Mouse (Mus musculus) erythroblast, embryonic 14.5 days (primary cell): ENCODE results near the gene Elp4. TPM values are rescaled to one million over a fixed set of nuclear protein-coding genes. Genes with fewer than 3 reads are reported as not detected.

ENCODE experiments used
- H3K27me3 ChIP-seq: 2 replicates; pipeline ENCODE4 v1.6.1; 2012; ENCODE audit warnings: inconsistent platforms; ENCODE audit not compliant: control insufficient read depth
- H3K36me3 ChIP-seq: 2 replicates; pipeline ENCODE4 v1.6.1; 2012; ENCODE audit warnings: mild to moderate bottlenecking, inconsistent platforms; ENCODE audit not compliant: control insufficient read depth
- H3K4me1 ChIP-seq: 2 replicates; pipeline ENCODE4 v1.6.1; 2012; ENCODE audit warnings: inconsistent platforms; ENCODE audit not compliant: control insufficient read depth
- H3K4me3 ChIP-seq: replicated peaks from 2 replicates; pipeline ENCODE3; 2012; ENCODE audit warnings: moderate library complexity, mild to moderate bottlenecking, inconsistent platforms
- H3K9me3 ChIP-seq: 2 replicates; pipeline ENCODE4 v1.6.1; 2012; ENCODE audit warnings: low read length, inconsistent platforms, mixed read lengths; ENCODE audit not compliant: control insufficient read depth
- GATA1 ChIP-seq: IDR thresholded peaks from 2 replicates; pipeline ENCODE4 v1.6.1; 2012; ENCODE audit warnings: low read length, inconsistent platforms, mixed read lengths
- TAL1 ChIP-seq: IDR thresholded peaks from 3 replicates; pipeline ENCODE4 v1.6.1; 2012; ENCODE audit warnings: low read length, inconsistent platforms, mixed read lengths
- polyA plus RNA-seq: library from polyadenylated mRNA; stranded (reverse); fragments of >175 nt; gene quantifications from 2 replicates; pipeline ENCODE4 v1.2.3, GENCODE M21; 2012

Gene Elp4
- polyA plus RNA-seq, 1 experiment, result 0.64 TPM

- Histone ChIP-seq H3K4me1 (peaks cover 2% of the 10 kb centered on the region; the same call in 1 of the 2 replicates), H3K9me3 (peaks cover 3% of the 10 kb centered on the region; the same call in 1 of the 2 replicates)
- TF ChIP-seq GATA1 (no peak), TAL1 (no peak)
These were observed 219.2 kb downstream of the Elp4 start for GRCm38 (mm10) chr2:105684991-105685650.

GRCm38 (mm10) chr2:105683771-105684410, 220.5 kb downstream of the Elp4 start:
- Histone ChIP-seq H3K4me3 (no peak overlapping the region), H3K36me3 (no peaks in the 10 kb centered on the region)
- TF ChIP-seq TAL1 (no peak), GATA1 (no peak)

More at GRCm38 (mm10) chr2:105684991-105685650, 219.2 kb downstream of the Elp4 start:
- no peak overlapping the region for H3K4me3 ChIP-seq
- H3K36me3 ChIP-seq, result no peaks in the 10 kb centered on the region
- peaks cover 100% of the 10 kb centered on the region for H3K27me3 ChIP-seq

GRCm38 (mm10) chr2:105682634-105683351, 221.6 kb downstream of the Elp4 start:
- TF ChIP-seq TAL1, result no peak
- TF ChIP-seq GATA1, result no peak
- no peak overlapping the region for H3K4me3 ChIP-seq
- peaks cover 3% of the 10 kb centered on the region; the same call in 1 of the 2 replicates for H3K9me3 ChIP-seq
- no peaks in the 10 kb centered on the region for H3K36me3 ChIP-seq
- peaks cover under 1% of the 10 kb centered on the region; the same call in 1 of the 2 replicates for H3K4me1 ChIP-seq
- peaks cover 100% of the 10 kb centered on the region for H3K27me3 ChIP-seq

More at GRCm38 (mm10) chr2:105683771-105684410, 220.5 kb downstream of the Elp4 start:
- H3K4me1 ChIP-seq, result peaks cover 2% of the 10 kb centered on the region; the same call in 1 of the 2 replicates
- peaks cover 100% of the 10 kb centered on the region for H3K27me3 ChIP-seq
- H3K9me3 ChIP-seq, result peaks cover 3% of the 10 kb centered on the region; the same call in 1 of the 2 replicates

GRCm38 (mm10) chr2:105682011-105682501, 222.3 kb downstream of the Elp4 start:
- no peak for TF ChIP-seq TAL1
- H3K9me3 ChIP-seq, result peaks cover 3% of the 10 kb centered on the region; the same call in 1 of the 2 replicates
- no peaks in the 10 kb centered on the region for H3K36me3 ChIP-seq
- peaks cover 100% of the 10 kb centered on the region for H3K27me3 ChIP-seq
- H3K4me3 ChIP-seq, result no peak overlapping the region
- no peaks in the 10 kb centered on the region for H3K4me1 ChIP-seq

- Histone ChIP-seq H3K9me3 (peaks cover 6% of the 10 kb centered on the region; the same call in 1 of the 2 replicates), H3K4me3 (no peak overlapping the region), H3K4me1 (peaks cover 3% of the 10 kb centered on the region; the same call in 1 of the 2 replicates), H3K27me3 (peaks cover 100% of the 10 kb centered on the region), H3K36me3 (no peaks in the 10 kb centered on the region)
- TF ChIP-seq TAL1 (no peak), GATA1 (no peak)
These were observed 223.2 kb downstream of the Elp4 start for GRCm38 (mm10) chr2:105680999-105681710.

GRCm38 (mm10) chr2:105680146-105680998, 224.0 kb downstream of the Elp4 start:
- Histone ChIP-seq H3K27me3 (peaks cover 100% of the 10 kb centered on the region), H3K36me3 (no peaks in the 10 kb centered on the region), H3K9me3 (peaks cover 8% of the 10 kb centered on the region; the same call in 1 of the 2 replicates), H3K4me1 (peaks cover 4% of the 10 kb centered on the region), H3K4me3 (no peak overlapping the region)
- TF ChIP-seq TAL1 (no peak), GATA1 (no peak)

- peaks cover 100% of the 10 kb centered on the region for H3K27me3 ChIP-seq
- peaks cover 4% of the 10 kb centered on the region for H3K4me1 ChIP-seq
- no peak overlapping the region for H3K4me3 ChIP-seq
These were observed 225.0 kb downstream of the Elp4 start for GRCm38 (mm10) chr2:105679331-105679730.

GRCm38 (mm10) chr2:105678880-105679321, 225.5 kb downstream of the Elp4 start:
- H3K27me3 ChIP-seq, result peaks cover 100% of the 10 kb centered on the region
- H3K9me3 ChIP-seq, result peaks cover 15% of the 10 kb centered on the region; the same call in 1 of the 2 replicates
- peaks cover 4% of the 10 kb centered on the region for H3K4me1 ChIP-seq
- TF ChIP-seq GATA1 (no peak), TAL1 (no peak)
- H3K36me3 ChIP-seq, result no peaks in the 10 kb centered on the region
- no peak overlapping the region for H3K4me3 ChIP-seq

More at GRCm38 (mm10) chr2:105679331-105679730, 225.0 kb downstream of the Elp4 start:
- Histone ChIP-seq H3K36me3 (no peaks in the 10 kb centered on the region), H3K9me3 (peaks cover 13% of the 10 kb centered on the region; the same call in 1 of the 2 replicates)
- TF ChIP-seq TAL1 (no peak), GATA1 (no peak)
